Mouse (Mus musculus): Measurements from ENCODE around the gene Sp3. TPM values are rescaled to one million over a fixed set of nuclear protein-coding genes. Genes with fewer than 3 reads are reported as not detected.

Gene Sp3
- polyA plus RNA-seq, 1 experiment = 13.7 TPM

GRCm38 (mm10) chr2:72916170-72916569, 64.1 kb downstream of the Sp3 start:
- Histone ChIP-seq H3K4me3 (ENCODE audit: insufficient read depth, low read depth, low read length) (no peak overlapping the region), H3K36me3 (ENCODE audit: control insufficient read depth, insufficient read depth, low read length) (no peaks in the 10 kb centered on the region), H3K4me1 (ENCODE audit: control insufficient read depth, insufficient read depth, low read length) (no peaks in the 10 kb centered on the region), H3K27ac (ENCODE audit: insufficient read depth, low read depth, low read length) (no peak overlapping the region), H3K27me3 (replicated peaks; ENCODE audit: control insufficient read depth, insufficient read depth, low read length) (no peaks in the 10 kb centered on the region)
- 60% methylated on average over 4 of the region's 4 CpGs for WGBS
- TF ChIP-seq CTCF (conservative IDR thresholded peaks at IDR 0.05; ENCODE audit: insufficient read depth, insufficient read length, low read depth, low read length) (no peak), POLR2A (IDR thresholded peaks at IDR 0.05; ENCODE audit: low read depth, low read length) (no peak)
- no peak for DNase-seq

GRCm38 (mm10) chr2:72915245-72915930, 64.9 kb downstream of the Sp3 start:
- 80% methylated on average over 7 of the region's 7 CpGs for WGBS
- TF ChIP-seq CTCF (conservative IDR thresholded peaks at IDR 0.05; ENCODE audit: insufficient read depth, insufficient read length, low read depth, low read length) (no peak), POLR2A (IDR thresholded peaks at IDR 0.05; ENCODE audit: low read depth, low read length) (no peak)
- H3K4me3 ChIP-seq (ENCODE audit: insufficient read depth, low read depth, low read length) = no peak overlapping the region

GRCm38 (mm10) chr2:72913458-72913760, 66.8 kb downstream of the Sp3 start:
- Histone ChIP-seq H3K27me3 (replicated peaks; ENCODE audit: control insufficient read depth, insufficient read depth, low read length) (no peaks in the 10 kb centered on the region), H3K36me3 (ENCODE audit: control insufficient read depth, insufficient read depth, low read length) (no peaks in the 10 kb centered on the region), H3K27ac (ENCODE audit: insufficient read depth, low read depth, low read length) (no peak overlapping the region), H3K4me1 (ENCODE audit: control insufficient read depth, insufficient read depth, low read length) (peaks cover 3% of the 10 kb centered on the region; the same call in 1 of the 2 replicates), H3K4me3 (ENCODE audit: insufficient read depth, low read depth, low read length) (no peak overlapping the region)
- DNase-seq = no peak
- 72% methylated on average over 7 of the region's 7 CpGs for WGBS
- no peak for TF ChIP-seq POLR2A (IDR thresholded peaks at IDR 0.05; ENCODE audit: low read depth, low read length)
- no peak for TF ChIP-seq CTCF (conservative IDR thresholded peaks at IDR 0.05; ENCODE audit: insufficient read depth, insufficient read length, low read depth, low read length)

More at GRCm38 (mm10) chr2:72915245-72915930, 64.9 kb downstream of the Sp3 start:
- DNase-seq = no peak
- no peak overlapping the region for H3K27ac ChIP-seq (ENCODE audit: insufficient read depth, low read depth, low read length)
- H3K4me1 ChIP-seq (ENCODE audit: control insufficient read depth, insufficient read depth, low read length) = no peaks in the 10 kb centered on the region
- no peaks in the 10 kb centered on the region for H3K36me3 ChIP-seq (ENCODE audit: control insufficient read depth, insufficient read depth, low read length)
- no peaks in the 10 kb centered on the region for H3K27me3 ChIP-seq (replicated peaks; ENCODE audit: control insufficient read depth, insufficient read depth, low read length)

- Histone ChIP-seq H3K4me1 (ENCODE audit: control insufficient read depth, insufficient read depth, low read length) (peaks cover 7% of the 10 kb centered on the region; the same call in 1 of the 2 replicates), H3K27me3 (replicated peaks; ENCODE audit: control insufficient read depth, insufficient read depth, low read length) (no peaks in the 10 kb centered on the region), H3K27ac (ENCODE audit: insufficient read depth, low read depth, low read length) (no peak overlapping the region), H3K4me3 (ENCODE audit: insufficient read depth, low read depth, low read length) (no peak overlapping the region), H3K36me3 (ENCODE audit: control insufficient read depth, insufficient read depth, low read length) (no peaks in the 10 kb centered on the region)
- DNase-seq = no peak
- WGBS = 91% methylated on average over 11 of the region's 11 CpGs
- no peak for TF ChIP-seq POLR2A (IDR thresholded peaks at IDR 0.05; ENCODE audit: low read depth, low read length)
- no peak for TF ChIP-seq CTCF (conservative IDR thresholded peaks at IDR 0.05; ENCODE audit: insufficient read depth, insufficient read length, low read depth, low read length)
These were observed 67.4 kb downstream of the Sp3 start for GRCm38 (mm10) chr2:72912708-72913457.

- Histone ChIP-seq H3K27me3 (replicated peaks; ENCODE audit: control insufficient read depth, insufficient read depth, low read length) (no peaks in the 10 kb centered on the region), H3K4me3 (ENCODE audit: insufficient read depth, low read depth, low read length) (no peak overlapping the region), H3K27ac (ENCODE audit: insufficient read depth, low read depth, low read length) (no peak overlapping the region), H3K4me1 (ENCODE audit: control insufficient read depth, insufficient read depth, low read length) (peaks cover 7% of the 10 kb centered on the region; the same call in 1 of the 2 replicates), H3K36me3 (ENCODE audit: control insufficient read depth, insufficient read depth, low read length) (no peaks in the 10 kb centered on the region)
- DNase-seq = peak; percentile 36
- WGBS = 80% methylated on average over 9 of the region's 9 CpGs
- TF ChIP-seq CTCF (conservative IDR thresholded peaks at IDR 0.05; ENCODE audit: insufficient read depth, insufficient read length, low read depth, low read length) = no peak
These were observed 68.7 kb downstream of the Sp3 start for GRCm38 (mm10) chr2:72911527-72911926.

- no peak for DNase-seq
- peaks cover 7% of the 10 kb centered on the region; the same call in 1 of the 2 replicates for H3K4me1 ChIP-seq (ENCODE audit: control insufficient read depth, insufficient read depth, low read length)
These were observed 71.2 kb downstream of the Sp3 start for GRCm38 (mm10) chr2:72909046-72909445.

GRCm38 (mm10) chr2:72908191-72908910, 71.9 kb downstream of the Sp3 start:
- Histone ChIP-seq H3K4me3 (ENCODE audit: insufficient read depth, low read depth, low read length) (no peak overlapping the region), H3K27ac (ENCODE audit: insufficient read depth, low read depth, low read length) (peak overlapping the region; percentile 80), H3K36me3 (ENCODE audit: control insufficient read depth, insufficient read depth, low read length) (no peaks in the 10 kb centered on the region), H3K4me1 (ENCODE audit: control insufficient read depth, insufficient read depth, low read length) (peaks cover 7% of the 10 kb centered on the region; the same call in 1 of the 2 replicates), H3K27me3 (replicated peaks; ENCODE audit: control insufficient read depth, insufficient read depth, low read length) (no peaks in the 10 kb centered on the region)
- WGBS = 55% methylated on average over 20 of the region's 20 CpGs
- DNase-seq = peak; percentile 82
- TF ChIP-seq CTCF (conservative IDR thresholded peaks at IDR 0.05; ENCODE audit: insufficient read depth, insufficient read length, low read depth, low read length) (no peak), POLR2A (IDR thresholded peaks at IDR 0.05; ENCODE audit: low read depth, low read length) (no peak)

More at GRCm38 (mm10) chr2:72909046-72909445, 71.2 kb downstream of the Sp3 start:
- H3K27ac ChIP-seq (ENCODE audit: insufficient read depth, low read depth, low read length) = no peak overlapping the region
- TF ChIP-seq POLR2A (IDR thresholded peaks at IDR 0.05; ENCODE audit: low read depth, low read length) (no peak), CTCF (conservative IDR thresholded peaks at IDR 0.05; ENCODE audit: insufficient read depth, insufficient read length, low read depth, low read length) (no peak)
- 71% methylated on average over 4 of the region's 4 CpGs for whole genome bisulfite sequencing
- no peaks in the 10 kb centered on the region for H3K27me3 ChIP-seq (replicated peaks; ENCODE audit: control insufficient read depth, insufficient read depth, low read length)
- H3K4me3 ChIP-seq (ENCODE audit: insufficient read depth, low read depth, low read length) = no peak overlapping the region
- H3K36me3 ChIP-seq (ENCODE audit: control insufficient read depth, insufficient read depth, low read length) = no peaks in the 10 kb centered on the region

Measured in kidney, adult 2 months (tissue).